ENCODE assay signal across 28 mouse cellular contexts in the genomic region with DNA sequence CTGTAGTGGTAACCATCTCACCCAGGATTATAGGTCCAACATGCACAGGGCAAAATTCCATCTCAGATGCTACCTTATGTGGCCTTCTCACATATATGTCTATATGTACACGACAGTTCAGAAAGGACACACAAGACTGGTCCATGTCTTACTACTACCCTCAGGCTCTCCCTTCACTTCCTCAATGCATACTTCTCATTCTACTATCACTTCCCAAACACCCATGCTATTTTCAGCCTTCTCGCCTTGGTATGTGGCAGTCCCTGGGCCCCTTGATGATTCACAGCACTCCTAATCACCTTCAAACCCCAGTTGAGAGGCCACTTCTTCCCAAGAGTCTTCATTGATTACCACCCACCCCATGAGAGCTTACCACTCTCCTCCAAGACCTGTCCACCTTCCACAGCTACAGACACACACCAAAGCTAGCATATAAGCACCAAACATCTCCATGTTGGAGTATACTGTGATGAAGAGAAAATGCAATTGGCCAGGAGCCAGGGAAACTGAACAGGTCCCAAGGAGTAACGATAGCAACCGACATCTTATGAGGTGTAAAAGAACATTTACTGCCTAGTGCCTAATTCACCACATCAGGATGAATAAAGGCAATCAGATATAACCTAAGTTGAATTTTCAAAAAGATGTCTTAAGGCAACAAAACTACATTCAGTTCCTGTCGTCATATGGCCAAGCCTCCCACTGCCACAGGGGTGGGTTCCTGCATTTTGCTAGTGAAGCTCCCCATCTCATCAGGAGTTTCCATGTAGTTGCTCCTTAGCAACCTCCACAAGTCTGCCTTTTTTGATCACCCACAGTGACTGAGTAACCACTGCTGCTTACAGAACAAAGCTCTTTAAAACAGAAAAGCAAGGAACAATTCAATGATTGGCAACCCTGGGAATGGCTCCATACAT. TPM values are rescaled to one million over a fixed set of nuclear protein-coding genes. Genes with fewer than 3 reads are reported as not detected.
A peak's percentile ranks its signal among the peaks of the same experiment; 100 is the strongest.
DNase-seq lines count a peak whose midpoint lies in the region; ATAC-seq and TF ChIP-seq lines count a peak whose summit lies in the region.
"Had no signal": no experiment of that assay in that cellular context is flagged by ENCODE, and none has a peak within 500 bp of the region (broad histone marks: within the 10 kb centered on the region; RNA-seq: fewer than 3 reads in every experiment).

No protein-coding gene starts in this region.

- H3K27ac ChIP-seq in layer of hippocampus, adult 2 months = peak overlapping the region; percentile 16; the same call in 1 of the 2 replicates
- H3K27ac ChIP-seq: gastrocnemius, adult 2 months; heart, embryonic 15.5 days; hindbrain, embryonic 14.5 days; liver, embryonic 12.5 days; macrophage; midbrain, embryonic 10.5 days; midbrain, embryonic 15.5 days had no signal

- no peak overlapping the region for H3K4me3 ChIP-seq in layer of hippocampus, adult 2 months
- H3K4me3 ChIP-seq: gastrocnemius, adult 2 months; heart, embryonic 15.5 days; liver, embryonic 12.5 days; midbrain, embryonic 10.5 days; midbrain, embryonic 15.5 days had no signal

- no peak for TF ChIP-seq CTCF in layer of hippocampus, adult 2 months (conservative IDR thresholded peaks at IDR 0.05)

- peak; percentile 31; the same call in 1 of the 2 replicates for ATAC-seq in monocyte, adult 5-6 weeks (replicated peaks; ENCODE audit: insufficient number of reproducible peaks, low FRiP score, low TSS enrichment, poor library complexity, severe bottlenecking)
- no peak for ATAC-seq in erythroblast, adult 5-6 weeks (replicated peaks; ENCODE audit: low FRiP score, poor library complexity, severe bottlenecking)
- ATAC-seq: forebrain, embryonic 14.5 days; intestine, postnatal 0 days; liver, embryonic 12.5 days; lung, postnatal 0 days; midbrain, embryonic 15.5 days had no signal

- DNase-seq in cerebellum, adult 9-10 months = peak; percentile 32
- no peak for DNase-seq in cerebellum, adult 11-12 months
- no peak for DNase-seq in layer of hippocampus, adult 2 months (ENCODE audit: low spot score in 2 of 2)
- DNase-seq in layer of hippocampus, adult 8-10 months (ENCODE audit: low spot score in 2 of 2) = no peak
- DNase-seq in brain, adult 2 months (ENCODE audit: low read depth, low spot score) = peak; percentile 56
- no peak for DNase-seq in adrenal gland, adult 8-10 months
- DNase-seq: adrenal gland, adult 2 months; cerebellum, adult 11 months; gastrocnemius, adult 2 months; gastrocnemius, postnatal 36 days; kidney, adult 9 months; kidney, postnatal 14 days; left cerebral cortex, postnatal 4 days; liver, postnatal 0 days; right cerebral cortex, adult 18-20 months; spleen, adult 18-20 months; thymus, postnatal 4 days had no signal

RNA-seq across cellular contexts. Expression of a gene that starts 26.7 kb away (rescaled TPM):
- total RNA-seq in layer of hippocampus, adult 2 months (2021) = 100 to 1,000 TPM; 186 to 198 TPM
- total RNA-seq in layer of hippocampus, adult 8-10 months (2022) = 100 to 1,000 TPM; 190 to 208 (median 197) TPM
- 165 to 226 TPM (median 206 TPM) in 3 replicates for total RNA-seq in monocyte, adult 5-6 weeks (2017)
- total RNA-seq in erythroblast, adult 5-6 weeks (2015; ENCODE audit: low replicate concordance) = 55.8 and 124 TPM in 2 replicates
- total RNA-seq in erythroblast, adult 5-6 weeks (2017; ENCODE audit: low replicate concordance) = 83.9 and 94.1 TPM in 2 replicates
- total RNA-seq in adrenal gland, adult 8-10 months (2022) = 100 to 1,000 TPM; 232 to 337 (median 283) TPM

Comparison
In these comparisons a context has a peak if more than half of its experiments do, and no peak if none do; other contexts are left out.
1. DNase-seq: peak in cerebellum, adult 9-10 months (single experiment) and brain, adult 2 months (single experiment); none in cerebellum, adult 11-12 months (single experiment), layer of hippocampus, adult 2 months (0 of 2), layer of hippocampus, adult 8-10 months (0 of 2) and adrenal gland, adult 8-10 months (single experiment).